Mouse (Mus musculus): Measurements from ENCODE around the gene Ccdc182.

- TF ChIP-seq CTCF (conservative IDR thresholded peaks at IDR 0.05; ENCODE audit: insufficient read depth, insufficient read length, low read depth, low read length) (no peak), POLR2A (IDR thresholded peaks at IDR 0.05; ENCODE audit: low read depth, low read length) (no peak)
Observed at GRCm38 (mm10) chr11:88252767-88253513, 40.9 kb upstream of the Ccdc182 start.

All from kidney, adult 2 months (tissue).